Mouse (Mus musculus) T-helper 2 cell (primary cell): ENCODE measurements at regions not wholly inside any gene's neighbourhood (a gene's known extent, or its start where the extent isn't known, plus 50 kb on each side); places are given as distances from the start of the nearest gene placed in this dataset.

Source experiments
- in situ Hi-C: fragments of 300-600 bp; cut with MboI, MseI; formaldehyde crosslinking; loops from one replicate; pipeline ENCODE4 v1.15.1; 2025; ENCODE audit warnings: high pct_unique_total_duplicates

GRCm38 (mm10) chr14:58687814-58688213 lies 454.9 kb downstream of the 1700129C05Rik start:
- in situ Hi-C loops = no loop called here

DNA sequence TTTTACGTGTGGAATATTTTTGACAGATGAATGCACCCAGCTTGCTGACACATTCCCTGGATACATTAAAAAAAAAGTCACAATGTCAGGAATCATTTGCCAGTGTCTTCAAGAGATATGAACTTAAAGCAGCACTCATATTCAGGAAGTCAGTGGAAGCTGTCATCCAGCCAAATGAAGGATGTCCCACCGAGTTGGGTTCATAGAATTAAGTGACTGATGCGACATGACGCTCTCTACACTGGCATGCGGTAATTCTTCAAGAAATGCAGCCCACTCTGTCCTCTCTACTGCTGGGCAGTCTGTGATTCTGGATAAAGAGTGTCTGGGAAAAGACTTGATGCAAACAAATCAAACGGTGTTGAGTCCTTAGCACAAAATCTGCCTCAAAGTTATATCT lies 463.9 kb downstream of the 1700129C05Rik start:
- in situ Hi-C loops = no loop called here

DNA sequence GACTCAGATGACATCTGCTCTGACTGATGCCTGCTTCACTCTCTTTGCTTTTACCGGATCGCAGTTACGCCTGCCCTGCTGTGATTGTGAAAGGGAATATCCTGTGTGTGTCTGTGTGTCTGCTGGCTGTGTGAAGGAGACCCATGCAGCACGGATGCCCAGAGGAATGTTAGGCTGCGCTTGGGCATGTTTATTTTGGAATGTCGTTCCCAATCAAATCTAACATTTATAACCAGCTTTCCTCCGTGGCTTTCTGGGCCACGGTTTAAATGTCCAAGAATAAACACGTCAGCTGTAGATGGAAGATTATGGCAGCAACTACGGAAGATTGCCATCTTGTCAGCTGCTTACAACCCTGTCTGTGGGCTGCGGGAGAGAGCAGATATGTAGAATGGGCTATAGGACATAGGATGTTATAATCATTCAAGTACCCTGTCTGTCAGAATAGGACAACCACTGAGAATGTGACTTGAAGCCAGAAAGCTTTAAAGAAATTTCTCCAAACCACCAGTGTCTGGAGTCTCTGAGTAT lies 464.5 kb downstream of the 1700129C05Rik start:
- in situ Hi-C loops = no loop called here

DNA sequence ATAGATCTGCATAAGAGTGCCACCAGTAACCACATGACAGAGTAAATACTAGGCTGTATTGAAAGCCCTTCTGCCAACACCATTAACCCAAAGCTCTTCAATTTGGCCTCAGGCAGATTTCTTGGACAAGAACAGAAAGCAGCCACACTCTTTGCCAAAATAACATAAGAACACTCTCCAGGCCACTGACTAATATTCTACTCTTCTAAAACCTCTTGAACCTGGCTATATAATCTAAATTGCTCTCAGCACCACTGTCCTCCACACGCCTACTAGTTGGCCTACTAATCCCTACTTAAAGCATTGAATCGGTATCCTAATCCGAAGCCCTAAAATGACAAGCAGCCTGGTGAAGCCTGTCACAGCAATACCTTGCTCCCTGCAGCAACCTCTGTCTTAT lies 467.5 kb downstream of the 1700129C05Rik start:
- in situ Hi-C loops = no loop called here

- in situ Hi-C loops = no loop called here
These were observed 478.7 kb downstream of the 1700129C05Rik start for GRCm38 (mm10) chr14:58663946-58664345.

GRCm38 (mm10) chr14:58662601-58663000 lies 480.1 kb downstream of the 1700129C05Rik start:
- in situ Hi-C loops = no loop called here

- in situ Hi-C loops = no loop called here
These were observed 481.3 kb downstream of the 1700129C05Rik start for GRCm38 (mm10) chr14:58661416-58661815.

DNA sequence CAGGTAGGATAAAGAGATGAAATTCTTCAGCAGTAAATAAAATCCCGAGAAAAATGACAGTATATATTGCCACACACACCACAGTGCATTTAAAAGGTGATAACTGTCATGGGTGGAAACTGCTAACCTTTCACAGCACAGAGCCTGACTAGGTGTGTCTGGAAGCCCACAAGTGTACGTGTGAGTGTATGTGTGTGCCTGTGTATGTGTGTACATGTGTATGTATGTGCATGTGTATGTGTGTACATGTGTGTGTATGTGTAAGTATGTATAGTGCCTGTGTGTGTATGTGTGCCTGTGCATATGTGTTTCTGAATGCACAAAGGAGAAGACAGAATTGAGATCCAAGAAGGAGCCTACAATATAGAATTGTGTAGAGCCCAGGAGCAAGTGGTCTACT lies 485.4 kb downstream of the 1700129C05Rik start:
- in situ Hi-C loops = no loop called here

DNA sequence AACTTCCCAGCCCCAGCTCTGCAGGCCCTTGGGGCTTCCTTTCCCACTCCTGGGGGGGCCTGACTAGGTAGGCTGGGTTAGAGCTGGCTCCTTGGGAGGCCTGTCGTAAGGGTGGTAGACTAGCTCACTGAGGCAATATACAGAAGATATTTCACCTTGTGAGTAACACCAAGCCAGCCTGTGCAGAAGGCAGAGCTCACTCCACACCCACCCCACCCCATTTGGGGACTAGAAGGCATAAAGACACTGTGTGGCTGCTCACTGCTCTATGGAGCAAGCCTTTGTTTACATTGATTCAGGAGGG lies 485.8 kb downstream of the 1700129C05Rik start:
- in situ Hi-C loops = no loop called here

- in situ Hi-C loops = no loop called here
These were observed 486.3 kb downstream of the 1700129C05Rik start for GRCm38 (mm10) chr14:58656212-58656934.

- in situ Hi-C loops = no loop called here
These were observed 489.7 kb downstream of the 1700129C05Rik start for GRCm38 (mm10) chr14:58653026-58653425.

DNA sequence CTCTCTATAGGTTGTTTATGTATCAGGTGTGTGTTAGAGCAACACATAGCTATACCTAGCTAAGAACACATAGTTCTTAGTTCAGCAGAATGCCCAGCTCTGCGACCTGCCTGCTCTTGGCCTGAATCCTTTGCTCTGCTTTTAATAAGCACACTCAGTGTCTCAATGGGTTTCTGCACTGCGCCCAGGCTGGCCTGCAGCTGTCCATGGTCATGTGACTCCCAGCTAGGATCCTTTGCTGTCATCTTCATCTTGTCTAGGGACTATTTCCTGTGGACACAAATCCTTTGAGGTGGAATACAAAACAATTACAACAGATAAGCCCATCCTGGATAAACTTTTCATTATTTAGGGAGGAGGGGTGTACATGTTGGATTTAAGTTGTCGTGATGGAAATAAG lies 490.7 kb downstream of the 1700129C05Rik start:
- in situ Hi-C loops = no loop called here

DNA sequence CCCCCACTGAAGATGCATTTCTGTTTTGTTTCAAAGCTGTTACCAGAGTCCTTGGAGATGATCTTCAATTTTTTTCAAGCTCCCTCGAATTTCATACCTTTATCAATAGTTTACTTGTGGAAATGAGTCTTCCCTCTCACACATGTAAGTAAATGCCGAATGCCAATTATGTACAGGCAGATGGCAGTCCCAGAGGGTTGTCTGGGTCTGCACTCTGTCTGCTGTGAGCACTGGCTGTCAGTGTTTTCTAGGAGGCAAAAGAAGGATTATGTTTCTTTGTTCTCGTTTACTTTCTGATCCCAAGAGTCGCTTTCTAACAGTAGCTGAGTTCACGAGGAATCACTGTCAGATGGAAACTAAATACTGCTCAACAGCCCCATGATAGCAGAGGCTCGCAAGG lies 491.5 kb downstream of the 1700129C05Rik start:
- in situ Hi-C loops = no loop called here

DNA sequence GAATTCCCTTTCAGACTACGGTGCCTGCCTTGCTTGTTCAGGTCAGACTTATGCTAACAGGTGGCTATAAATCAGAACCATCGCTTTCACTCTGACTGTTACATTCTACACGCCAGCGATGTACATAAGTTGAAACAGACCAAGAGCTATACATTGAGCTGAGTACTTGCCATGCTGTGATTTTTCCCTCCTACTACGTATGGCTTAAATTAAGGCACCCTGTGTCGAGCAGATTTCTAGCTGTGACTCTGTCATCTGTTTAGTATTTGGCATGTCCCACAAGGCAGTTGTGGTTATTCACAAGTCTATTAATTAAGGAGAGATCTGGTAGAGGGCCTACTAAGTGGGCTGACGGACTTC lies 504.4 kb downstream of the 1700129C05Rik start:
- in situ Hi-C loops = no loop called here

DNA sequence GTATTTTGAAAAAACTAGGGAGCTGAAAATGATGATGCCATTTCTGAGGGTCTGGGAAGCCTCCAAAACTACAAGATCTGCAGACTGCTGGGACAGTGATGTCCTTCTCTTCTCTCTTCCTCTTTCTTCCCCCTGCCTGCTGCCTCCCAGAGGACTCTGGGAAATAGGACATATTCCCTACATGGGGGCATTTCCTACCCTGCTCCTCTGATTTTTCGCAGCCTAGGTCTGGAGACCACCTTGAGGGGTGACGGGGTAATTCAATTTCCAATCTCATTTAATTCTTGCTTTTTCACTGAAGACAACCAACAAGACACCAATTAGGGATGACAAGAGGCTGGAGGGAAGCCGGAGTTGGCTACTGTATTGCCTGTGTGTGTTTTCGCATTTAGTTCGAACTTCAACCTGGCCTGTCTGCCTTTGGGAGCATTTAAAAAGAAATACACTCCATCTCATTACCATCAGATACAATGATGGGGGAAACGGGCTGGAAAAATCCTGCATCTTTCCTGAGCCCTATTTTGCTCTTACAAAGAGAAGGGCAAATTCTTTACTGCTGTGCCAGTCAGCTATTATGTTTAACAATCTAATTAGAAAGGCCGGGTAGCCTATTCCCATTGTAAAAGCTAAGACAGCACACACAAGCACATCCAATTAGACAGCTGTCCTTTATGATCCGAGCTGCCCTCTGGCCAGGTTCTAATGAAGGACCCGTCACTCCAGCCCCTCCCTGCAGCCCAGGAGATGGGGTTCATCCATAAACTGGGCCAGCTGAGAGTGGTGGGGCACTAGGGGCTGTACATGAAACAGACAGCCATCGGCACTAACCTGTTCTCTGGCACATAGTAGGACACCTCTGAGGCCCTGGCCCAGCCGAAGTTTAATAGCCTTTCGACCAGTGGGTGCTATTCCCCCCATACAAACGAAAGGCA lies 505.0 kb downstream of the 1700129C05Rik start:
- in situ Hi-C loops = no loop called here

- in situ Hi-C loops = no loop called here
These were observed 511.5 kb downstream of the 1700129C05Rik start for GRCm38 (mm10) chr14:58631221-58631620.

DNA sequence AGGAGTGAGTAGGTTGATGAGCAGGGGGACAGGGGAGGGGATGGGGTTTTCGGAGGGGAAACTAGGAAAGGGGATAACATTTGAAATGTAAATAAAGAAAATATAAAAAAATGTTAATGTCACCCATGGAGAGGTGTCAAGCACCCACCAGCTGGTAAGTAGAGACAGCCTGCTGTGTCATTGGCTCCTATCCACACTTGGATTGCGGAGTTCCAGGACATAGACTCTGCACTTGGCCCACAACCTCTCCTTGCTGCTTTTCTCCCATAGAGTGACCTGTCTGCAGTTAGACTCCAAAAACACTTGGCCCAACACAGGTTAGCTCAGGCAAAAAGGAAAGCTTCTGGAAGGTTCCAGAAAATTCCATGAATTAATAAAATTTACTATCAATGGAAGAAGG lies 514.4 kb downstream of the 1700129C05Rik start:
- in situ Hi-C loops = no loop called here

DNA sequence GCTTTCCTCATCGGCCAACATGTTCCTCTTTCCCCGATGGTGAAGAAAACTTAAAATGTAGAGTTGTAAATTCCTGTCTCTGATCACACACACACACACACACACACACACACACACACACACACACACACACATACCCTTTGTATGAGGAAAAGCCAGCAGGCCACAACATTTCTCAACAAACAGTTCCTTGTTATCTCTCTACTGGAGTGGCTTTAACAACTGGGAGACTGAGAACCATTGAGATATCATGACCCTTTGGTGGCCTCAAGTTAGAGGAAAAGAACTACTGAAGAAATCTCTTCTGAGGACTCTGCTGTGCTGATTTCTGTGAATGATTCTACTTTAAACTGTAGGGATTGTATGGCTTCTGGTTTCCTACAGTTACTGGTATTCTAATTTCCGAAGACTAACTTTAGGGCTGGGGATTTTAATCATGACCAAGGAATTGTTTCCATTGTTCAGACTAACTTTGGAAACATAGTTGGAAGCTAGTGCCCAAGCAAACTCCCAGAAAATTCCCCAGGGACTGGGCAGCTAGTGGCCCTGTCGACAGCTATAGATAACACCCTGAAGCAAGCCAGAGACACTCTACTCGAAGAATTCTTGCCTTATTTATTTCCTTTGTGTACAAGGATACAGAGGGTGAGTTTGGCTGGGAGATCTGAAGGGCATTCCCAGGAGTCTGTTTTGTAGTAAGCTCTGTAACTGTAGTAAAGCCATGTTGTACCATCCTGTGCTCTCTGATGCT lies 516.0 kb downstream of the 1700129C05Rik start:
- in situ Hi-C loops = no loop called here

DNA sequence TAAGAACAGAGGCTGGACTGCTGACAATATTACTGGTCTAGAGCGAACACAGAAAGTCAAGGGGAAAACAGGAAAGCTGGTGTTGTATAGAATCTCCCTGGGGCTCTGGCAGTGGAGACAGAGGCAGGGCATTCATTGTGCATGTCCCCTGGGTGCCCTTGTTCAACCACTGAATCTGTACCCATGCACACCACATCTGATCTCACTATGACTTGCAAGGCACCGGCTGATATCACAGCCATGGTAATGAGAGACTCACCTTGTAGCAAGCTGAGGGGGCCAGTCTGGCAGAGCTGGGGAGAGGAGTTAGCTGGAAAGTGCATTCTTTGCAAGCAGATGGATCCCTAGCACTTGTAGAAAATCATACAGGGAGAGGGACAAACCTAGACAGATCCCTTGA lies 522.5 kb downstream of the 1700129C05Rik start:
- in situ Hi-C loops = no loop called here

DNA sequence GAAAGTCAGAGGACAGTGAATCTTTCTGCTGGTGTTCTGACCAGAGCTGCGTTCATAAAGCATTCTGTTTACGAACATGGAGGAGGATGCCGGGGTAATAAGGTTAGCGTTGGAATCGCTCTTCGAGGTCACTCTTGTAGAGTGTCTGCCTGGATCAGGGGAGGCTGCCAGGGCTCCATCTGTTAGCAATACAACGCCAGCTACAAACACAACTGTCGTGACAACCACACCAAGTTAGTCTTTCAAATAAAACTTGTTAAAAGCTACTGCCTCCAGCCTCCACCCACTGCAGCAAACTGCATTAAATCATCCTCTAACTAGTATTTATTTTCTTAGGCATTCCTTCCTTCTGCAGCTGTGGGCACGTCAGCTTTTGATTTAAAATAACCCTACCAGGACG lies 525.0 kb downstream of the 1700129C05Rik start:
- in situ Hi-C loops = no loop called here

DNA sequence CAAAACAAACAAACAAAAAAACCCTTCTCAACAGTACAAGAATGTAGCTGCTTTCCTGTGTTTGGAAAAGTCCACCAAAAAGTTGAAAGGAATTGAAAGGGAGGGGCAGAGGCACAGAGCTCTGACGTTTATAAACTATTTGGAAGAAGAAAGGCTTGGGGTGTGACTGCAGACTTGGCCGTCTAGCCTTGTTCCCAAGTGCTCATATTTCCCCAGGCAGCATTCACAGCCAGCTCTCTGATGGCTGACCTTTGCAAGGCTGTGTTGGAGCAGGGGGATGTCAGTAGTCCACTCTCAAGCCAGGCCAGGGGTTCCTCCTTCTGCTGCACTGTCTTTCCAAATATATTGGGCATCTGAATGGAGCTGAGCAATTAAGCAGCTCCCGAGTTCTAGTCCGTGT lies 534.5 kb downstream of the 1700129C05Rik start:
- in situ Hi-C loops = no loop called here

DNA sequence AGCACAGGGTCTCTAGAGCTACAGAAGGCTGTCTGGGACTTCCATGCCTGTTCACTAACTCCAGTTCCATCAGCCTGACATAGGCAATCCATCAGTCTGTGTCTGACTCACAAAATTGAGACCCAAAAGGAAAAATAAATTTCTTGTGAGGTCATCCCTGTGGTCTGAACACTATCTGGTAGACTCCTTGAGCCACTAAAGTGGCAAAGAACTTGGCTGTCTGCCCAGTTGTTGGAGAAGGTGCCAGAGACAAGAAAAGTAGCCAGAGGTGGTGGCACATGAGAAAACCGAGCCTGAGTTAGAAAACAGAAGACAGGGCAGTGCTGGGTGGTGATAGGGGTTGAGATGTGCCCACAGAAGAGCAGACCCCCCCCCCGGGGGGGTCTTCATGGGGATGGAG lies 535.0 kb downstream of the 1700129C05Rik start:
- in situ Hi-C loops = no loop called here
